In the genomic region with DNA sequence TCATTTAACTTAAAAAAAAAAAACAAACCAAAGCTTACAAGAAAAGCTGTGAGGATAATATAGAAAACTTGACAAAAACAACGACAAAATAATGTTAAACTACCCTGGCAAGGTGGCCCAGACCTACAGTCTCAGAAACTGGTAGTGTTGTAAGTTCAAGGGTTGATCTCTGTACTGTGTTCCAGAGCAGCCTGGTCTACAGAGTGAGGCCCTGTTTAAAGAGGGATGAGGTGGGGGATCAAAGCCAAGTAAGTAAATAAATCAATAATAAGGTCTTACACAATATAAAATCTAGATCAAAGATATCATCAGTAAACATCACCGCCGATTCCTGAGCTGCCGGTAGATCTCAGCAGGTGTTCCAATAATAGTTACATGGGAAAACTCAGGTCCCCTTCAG, we compare ENCODE assay signal across 20 mouse cellular contexts. TPM values are rescaled to one million over a fixed set of nuclear protein-coding genes. Genes with fewer than 3 reads are reported as not detected.
DNase-seq lines count a peak whose midpoint lies in the region; ATAC-seq and TF ChIP-seq lines count a peak whose summit lies in the region.
"Had no signal": no experiment of that assay in that cellular context is flagged by ENCODE, and none has a peak within 500 bp of the region (broad histone marks: within the 10 kb centered on the region; RNA-seq: fewer than 3 reads in every experiment).

No protein-coding gene starts in this region.

- H3K4me1 ChIP-seq in liver, adult 2 months (ENCODE audit: control insufficient read depth, insufficient read depth, low read length) = peaks cover 16% of the 10 kb centered on the region
- no peaks in the 10 kb centered on the region for H3K4me1 ChIP-seq in liver, embryonic 11.5 days (replicated peaks; ENCODE audit: control insufficient read depth, insufficient read depth, low read length)
- no peaks in the 10 kb centered on the region; the same call in 1 of the 2 replicates for H3K4me1 ChIP-seq in liver, embryonic 16.5 days (ENCODE audit: control insufficient read depth, low read depth, low read length)
- 0 out of 2 replicates have a peak, but pooled peaks cover 3% of the 10 kb centered on the region for H3K4me1 ChIP-seq in liver, embryonic 12.5 days
- H3K4me1 ChIP-seq in heart, embryonic 10.5 days = no peaks in the 10 kb centered on the region
- H3K4me1 ChIP-seq: embryonic facial prominence, embryonic 13.5 days; embryonic facial prominence, embryonic 15.5 days; forebrain, embryonic 13.5 days had no signal

- H3K9me3 ChIP-seq in liver, embryonic 11.5 days (ENCODE audit: control insufficient read depth, low read length) = no peaks in the 10 kb centered on the region
- no peaks in the 10 kb centered on the region for H3K9me3 ChIP-seq in liver, embryonic 16.5 days (replicated peaks; ENCODE audit: control insufficient read depth, low read length)
- H3K9me3 ChIP-seq in liver, embryonic 12.5 days (replicated peaks) = no peaks in the 10 kb centered on the region
- no peaks in the 10 kb centered on the region for H3K9me3 ChIP-seq in heart, embryonic 10.5 days
- H3K9me3 ChIP-seq: embryonic facial prominence, embryonic 13.5 days; embryonic facial prominence, embryonic 15.5 days; forebrain, embryonic 10.5 days; forebrain, embryonic 13.5 days had no signal

- no peaks in the 10 kb centered on the region for H3K79me2 ChIP-seq in liver, adult 2 months (ENCODE audit: control insufficient read depth, insufficient read depth, low read length)

- no peak for ATAC-seq in liver, embryonic 11.5 days (replicated peaks; ENCODE audit: low FRiP score)
- ATAC-seq in liver, embryonic 16.5 days (ENCODE audit: low read depth) = 0 out of 2 replicates have a peak, but pooled peaks have one; percentile 41
- no peak; the same call in 1 of the 2 replicates for ATAC-seq in liver, embryonic 12.5 days
- ATAC-seq: forebrain, embryonic 13.5 days had no signal

- no peaks in the 10 kb centered on the region for H3K36me3 ChIP-seq in liver, adult 2 months (ENCODE audit: control insufficient read depth, insufficient read depth, low read length)
- no peaks in the 10 kb centered on the region for H3K36me3 ChIP-seq in liver, embryonic 11.5 days (ENCODE audit: control insufficient read depth, insufficient read depth, low read length)
- H3K36me3 ChIP-seq in liver, embryonic 16.5 days (ENCODE audit: control insufficient read depth, insufficient read depth) = no peaks in the 10 kb centered on the region
- no peaks in the 10 kb centered on the region for H3K36me3 ChIP-seq in liver, embryonic 12.5 days
- H3K36me3 ChIP-seq in heart, embryonic 10.5 days = no peaks in the 10 kb centered on the region
- H3K36me3 ChIP-seq: embryonic facial prominence, embryonic 13.5 days; embryonic facial prominence, embryonic 15.5 days; forebrain, embryonic 10.5 days had no signal

- WGBS in liver, adult 2 months = 7% methylated on average over 4 of the region's 4 CpGs
- 67% methylated on average over 4 of the region's 4 CpGs for WGBS in liver, embryonic 11.5 days
- WGBS in liver, embryonic 16.5 days (ENCODE audit: insufficient replicate concordance) = 68% methylated on average over 4 of the region's 4 CpGs
- 70% methylated on average over 4 of the region's 4 CpGs for WGBS in liver, embryonic 12.5 days (ENCODE audit: insufficient replicate concordance)
- 78% methylated on average over 4 of the region's 4 CpGs for WGBS in heart, embryonic 10.5 days

- no peak overlapping the region for H3K9ac ChIP-seq in liver, adult 2 months (ENCODE audit: low read depth, low read length)
- no peak overlapping the region for H3K9ac ChIP-seq in liver, embryonic 11.5 days (ENCODE audit: low read depth, low read length)
- H3K9ac ChIP-seq in liver, embryonic 16.5 days (ENCODE audit: low read depth, low read length) = no peak overlapping the region
- H3K9ac ChIP-seq in liver, embryonic 12.5 days = no peak overlapping the region
- H3K9ac ChIP-seq: embryonic facial prominence, embryonic 13.5 days; embryonic facial prominence, embryonic 15.5 days; forebrain, embryonic 13.5 days had no signal

- no peaks in the 10 kb centered on the region for H3K27me3 ChIP-seq in liver, adult 2 months (ENCODE audit: control insufficient read depth, insufficient read depth, low read length)
- no peaks in the 10 kb centered on the region for H3K27me3 ChIP-seq in liver, embryonic 11.5 days (replicated peaks; ENCODE audit: control insufficient read depth, insufficient read depth, low read length)
- H3K27me3 ChIP-seq in liver, embryonic 16.5 days (ENCODE audit: control insufficient read depth, insufficient read depth, low read depth, low read length) = peaks cover 3% of the 10 kb centered on the region
- peaks cover 28% of the 10 kb centered on the region for H3K27me3 ChIP-seq in liver, embryonic 12.5 days (replicated peaks)
- H3K27me3 ChIP-seq in heart, embryonic 10.5 days (ENCODE audit: insufficient read depth, poor library complexity, severe bottlenecking) = peaks cover 4% of the 10 kb centered on the region; the same call in 1 of the 2 replicates
- H3K27me3 ChIP-seq: embryonic facial prominence, embryonic 15.5 days; forebrain, embryonic 13.5 days had no signal

- no peak for TF ChIP-seq CTCF in liver, adult 2 months (IDR thresholded peaks at IDR 0.05; ENCODE audit: low read depth, low read length)

- H3K27ac ChIP-seq in liver, adult 2 months (replicated peaks; ENCODE audit: insufficient read depth, low read depth, low read length) = peak overlapping the region; percentile 81
- no peak overlapping the region for H3K27ac ChIP-seq in liver, embryonic 11.5 days (ENCODE audit: low read depth, low read length)
- no peak overlapping the region for H3K27ac ChIP-seq in liver, embryonic 16.5 days (ENCODE audit: low read length)
- no peak overlapping the region for H3K27ac ChIP-seq in liver, embryonic 12.5 days
- H3K27ac ChIP-seq in heart, embryonic 10.5 days = no peak overlapping the region
- H3K27ac ChIP-seq: embryonic facial prominence, embryonic 13.5 days; embryonic facial prominence, embryonic 15.5 days; forebrain, embryonic 10.5 days; forebrain, embryonic 13.5 days had no signal

- H3K4me2 ChIP-seq in liver, embryonic 11.5 days = no peak overlapping the region
- no peak overlapping the region for H3K4me2 ChIP-seq in liver, embryonic 16.5 days (ENCODE audit: low read depth, low read length)
- H3K4me2 ChIP-seq in liver, embryonic 12.5 days = no peak overlapping the region
- H3K4me2 ChIP-seq: embryonic facial prominence, embryonic 13.5 days; embryonic facial prominence, embryonic 15.5 days; forebrain, embryonic 13.5 days had no signal

- DNase-seq in liver, adult 2 months (ENCODE audit: extremely low read depth, low read depth, low spot score) = peak; percentile 96
- no peak for DNase-seq in liver, embryonic 11.5 days (ENCODE audit: low spot score)
- no peak for DNase-seq in heart, embryonic 10.5 days (ENCODE audit: low spot score)
- DNase-seq: adrenal gland, adult 2 months; adrenal gland, postnatal 10 days; adrenal gland, postnatal 25 days; cerebellum, adult 11 months; cerebellum, adult 18-20 months; cerebellum, adult 8-10 months; cerebellum, adult 9-11 months; cerebellum, postnatal 14 days; cerebellum, postnatal 36 days; embryo, embryonic 11 days had no signal

- H3K4me3 ChIP-seq in liver, adult 2 months (ENCODE audit: insufficient read depth, low read depth, low read length) = no peak overlapping the region
- H3K4me3 ChIP-seq in liver, embryonic 11.5 days (ENCODE audit: low read depth, low read length) = no peak overlapping the region
- H3K4me3 ChIP-seq in liver, embryonic 16.5 days (ENCODE audit: low read depth, low read length) = no peak overlapping the region
- no peak overlapping the region for H3K4me3 ChIP-seq in liver, embryonic 12.5 days
- H3K4me3 ChIP-seq in heart, embryonic 10.5 days = no peak overlapping the region
- H3K4me3 ChIP-seq: embryonic facial prominence, embryonic 13.5 days; embryonic facial prominence, embryonic 15.5 days; erythroblast, embryonic 14.5 days; forebrain, embryonic 10.5 days; forebrain, embryonic 13.5 days had no signal

- TF ChIP-seq POLR2A in liver, adult 2 months (IDR thresholded peaks at IDR 0.05; ENCODE audit: extremely low read depth, insufficient read depth, low read length) = no peak

RNA-seq across cellular contexts. Expression of gene Fbxo34, which starts 12.2 kb away (rescaled TPM):
- total RNA-seq in liver, adult 2 months (2014; rRNA removed) = 12.7 and 15.6 TPM in 2 replicates
- 7.3 and 9.7 TPM in 2 replicates for polyA plus RNA-seq in liver, adult 2 months (2012; rRNA removed)
- 27.8 and 30.9 TPM in 2 replicates for polyA plus RNA-seq in liver, embryonic 11.5 days (2014; fragmentation: Nextera tagmentation; extraction: Ambion mirVana)
- polyA plus RNA-seq in liver, embryonic 16.5 days (2015; fragmentation: Nextera tagmentation; extraction: Ambion mirVana) = 38.3 and 41.6 TPM in 2 replicates
- polyA plus RNA-seq in liver, embryonic 12.5 days (2016; fragmentation: Nextera tagmentation; extraction: Ambion mirVana) = 36.4 and 38.0 TPM in 2 replicates
- 21.8 and 22.0 TPM in 2 replicates for polyA plus RNA-seq in heart, embryonic 10.5 days (2016; fragmentation: Nextera tagmentation; extraction: Ambion mirVana)

RNA-seq across cellular contexts. Expression of gene Dlgap5, which starts 44.2 kb away (rescaled TPM):
- 0.74 and 1.2 TPM in 2 replicates for total RNA-seq in liver, adult 2 months (2014; rRNA removed)
- polyA plus RNA-seq in liver, adult 2 months (2012; rRNA removed) = 0.04 TPM in 1 of 2 replicates, not detected in the other
- polyA plus RNA-seq in liver, embryonic 11.5 days (2014; fragmentation: Nextera tagmentation; extraction: Ambion mirVana) = 71.1 and 71.7 TPM in 2 replicates
- 43.3 and 49.9 TPM in 2 replicates for polyA plus RNA-seq in liver, embryonic 16.5 days (2015; fragmentation: Nextera tagmentation; extraction: Ambion mirVana)
- 68.0 and 73.9 TPM in 2 replicates for polyA plus RNA-seq in liver, embryonic 12.5 days (2016; fragmentation: Nextera tagmentation; extraction: Ambion mirVana)
- 55.9 and 65.2 TPM in 2 replicates for polyA plus RNA-seq in heart, embryonic 10.5 days (2016; fragmentation: Nextera tagmentation; extraction: Ambion mirVana)

Comparison
In these comparisons a context has a peak if more than half of its experiments do, and no peak if none do; other contexts are left out.
1. RNA of gene Dlgap5, which starts 44.2 kb away (polyA plus RNA-seq): 68.0 to 73.9 TPM in liver, embryonic 12.5 days, 71.1 to 71.7 TPM in liver, embryonic 11.5 days, 55.9 to 65.2 TPM in heart, embryonic 10.5 days and 43.3 to 49.9 TPM in liver, embryonic 16.5 days; 0.04 TPM in liver, adult 2 months; every median in the first group is over 10 times any median in the second.